Mouse (Mus musculus) lung, postnatal 14 days (tissue): ENCODE results near the gene Samm50.

Source experiments
- DNase-seq: peaks from one replicate; pipeline ENCODE4 v3.0.0; 2021

Samm50 gene

DNA sequence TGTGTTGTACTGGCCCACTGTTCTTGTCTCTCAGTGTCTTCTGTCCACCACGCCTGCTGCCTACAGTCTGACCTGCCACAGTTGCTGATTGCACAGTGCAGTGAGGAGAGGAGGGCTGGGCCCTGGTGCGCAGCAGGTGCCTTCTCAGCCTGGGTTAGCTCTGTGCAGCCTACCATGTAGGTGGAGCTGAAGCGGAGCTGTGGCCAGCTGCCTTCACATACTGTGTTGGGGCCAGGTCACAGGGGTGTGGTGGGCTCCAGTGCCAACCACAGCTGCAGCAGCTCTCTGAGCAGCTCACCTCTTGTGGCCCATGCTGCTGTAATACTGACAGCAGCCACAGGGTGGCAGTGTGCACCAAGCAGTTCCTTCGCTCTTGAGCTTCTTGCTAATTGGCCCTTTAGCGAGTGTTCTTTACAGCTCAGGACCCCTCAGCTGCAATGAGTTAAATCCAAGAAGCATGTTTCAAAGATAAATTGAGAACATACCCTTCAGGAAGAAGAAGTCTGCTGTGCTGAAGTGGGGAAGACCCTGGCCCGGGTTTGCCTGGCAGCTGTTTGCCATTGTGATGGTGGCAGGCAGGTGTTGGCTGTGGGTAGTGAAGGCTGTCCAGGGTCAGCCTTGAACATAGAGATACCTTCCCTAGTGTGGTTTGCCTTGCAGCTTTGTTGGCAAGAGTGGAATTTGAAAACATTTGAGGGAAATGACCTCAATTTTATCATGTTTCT, 20.2 kb downstream of the Samm50 start:
- DNase-seq, result peak; percentile 89

DNA sequence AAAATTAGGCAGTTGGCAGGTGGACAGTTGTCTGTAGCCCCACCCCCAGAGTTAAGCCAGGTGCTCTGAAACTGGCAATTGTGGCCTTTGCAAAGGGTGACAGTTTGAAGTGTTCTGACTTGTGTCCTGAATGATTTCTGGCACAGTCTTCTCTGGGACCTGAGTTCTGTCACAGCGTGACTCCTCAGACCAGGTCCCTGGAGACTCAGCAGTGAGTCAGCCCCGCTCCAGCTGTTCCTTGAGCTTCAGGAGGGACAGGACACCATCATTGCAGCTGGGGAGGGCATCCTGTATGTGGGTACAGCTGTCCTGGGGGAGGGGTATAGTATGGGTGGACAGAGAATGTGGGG, 20.7 kb downstream of the Samm50 start:
- no peak for DNase-seq

DNA sequence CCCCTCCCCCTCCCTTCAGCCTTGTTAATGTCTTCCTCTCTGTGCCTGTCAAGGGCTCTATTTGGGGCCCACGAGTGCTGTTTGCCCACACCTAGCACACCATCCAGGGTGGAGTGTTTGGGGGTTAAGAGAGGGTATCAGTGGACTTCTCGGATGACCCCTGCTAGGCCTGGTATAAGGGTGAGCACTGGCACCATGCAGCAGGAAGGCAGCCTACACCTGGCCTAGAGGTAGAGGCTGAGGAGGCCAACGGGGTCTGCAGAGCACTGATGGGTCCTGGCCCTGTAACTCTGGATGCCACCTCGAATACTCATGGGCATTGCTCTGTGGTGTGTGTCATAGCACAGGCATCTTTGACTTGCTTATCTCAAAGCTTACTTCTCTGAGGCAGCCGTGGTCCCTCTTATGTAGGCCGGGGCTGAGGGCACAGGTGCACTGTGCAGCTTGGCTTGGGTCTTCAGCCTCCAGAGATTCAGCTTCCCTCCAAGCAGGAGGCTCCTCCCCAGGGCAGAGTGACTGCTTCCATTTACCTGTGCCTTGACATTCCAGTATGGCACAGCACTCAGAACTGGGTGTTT, 21.2 kb downstream of the Samm50 start:
- DNase-seq, result no peak

DNA sequence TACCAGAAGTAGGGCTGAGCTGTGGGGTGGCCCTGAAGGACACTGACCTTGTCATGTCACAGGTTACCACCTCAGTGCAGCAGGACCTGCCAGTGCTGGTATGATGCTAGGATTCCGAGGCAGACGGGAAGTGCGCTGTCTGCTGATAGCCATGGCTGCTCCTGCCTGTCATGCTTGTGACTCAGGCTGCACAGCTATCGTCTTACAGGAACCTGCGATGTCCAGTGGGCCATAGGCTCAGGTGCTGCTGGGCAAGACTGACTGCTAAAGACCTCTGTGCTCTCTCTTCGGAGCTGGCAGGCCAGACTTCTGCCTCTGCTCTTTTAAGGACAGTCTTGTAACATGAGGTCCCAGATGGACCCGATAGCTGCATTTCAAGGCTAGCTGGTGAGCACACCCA, 22.4 kb downstream of the Samm50 start:
- DNase-seq, result no peak

DNA sequence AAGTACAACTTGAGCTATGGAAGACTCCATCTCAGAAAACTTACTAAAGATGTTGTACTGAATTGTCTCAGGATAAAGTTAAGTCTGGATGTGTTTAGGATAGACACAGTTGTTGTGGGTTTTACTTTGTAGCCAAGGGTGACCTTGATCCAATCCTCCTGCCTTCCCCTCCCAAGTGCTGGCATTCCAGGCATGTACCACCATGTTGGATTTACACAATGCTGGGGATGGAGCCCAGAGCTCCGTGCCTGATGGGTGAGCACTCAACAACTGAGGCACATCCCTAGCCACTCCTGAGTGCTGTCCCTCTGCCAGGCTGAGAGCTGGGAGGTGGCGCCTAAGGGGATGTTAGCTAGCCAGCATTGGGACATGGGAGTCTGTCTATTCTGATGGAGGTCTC, 23.2 kb downstream of the Samm50 start:
- DNase-seq, result no peak

DNA sequence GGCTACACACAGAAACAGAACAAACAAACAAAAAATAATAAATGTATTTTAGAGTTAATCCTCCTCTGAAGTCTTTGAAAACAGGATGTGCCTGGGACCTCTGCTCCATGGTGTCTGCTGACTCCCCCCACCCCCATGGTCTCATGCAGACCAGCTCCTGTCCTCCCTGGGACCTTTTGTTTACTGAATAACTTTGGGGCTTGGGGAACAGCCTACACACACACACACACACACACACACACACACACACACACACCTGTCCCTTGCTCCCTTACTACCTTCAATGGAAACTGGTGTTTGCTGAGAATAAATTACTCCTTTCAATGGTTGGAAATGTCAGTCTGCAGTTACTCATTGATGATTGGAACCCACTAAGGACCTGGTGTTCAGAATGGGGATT, 24.0 kb downstream of the Samm50 start:
- DNase-seq, result no peak

DNA sequence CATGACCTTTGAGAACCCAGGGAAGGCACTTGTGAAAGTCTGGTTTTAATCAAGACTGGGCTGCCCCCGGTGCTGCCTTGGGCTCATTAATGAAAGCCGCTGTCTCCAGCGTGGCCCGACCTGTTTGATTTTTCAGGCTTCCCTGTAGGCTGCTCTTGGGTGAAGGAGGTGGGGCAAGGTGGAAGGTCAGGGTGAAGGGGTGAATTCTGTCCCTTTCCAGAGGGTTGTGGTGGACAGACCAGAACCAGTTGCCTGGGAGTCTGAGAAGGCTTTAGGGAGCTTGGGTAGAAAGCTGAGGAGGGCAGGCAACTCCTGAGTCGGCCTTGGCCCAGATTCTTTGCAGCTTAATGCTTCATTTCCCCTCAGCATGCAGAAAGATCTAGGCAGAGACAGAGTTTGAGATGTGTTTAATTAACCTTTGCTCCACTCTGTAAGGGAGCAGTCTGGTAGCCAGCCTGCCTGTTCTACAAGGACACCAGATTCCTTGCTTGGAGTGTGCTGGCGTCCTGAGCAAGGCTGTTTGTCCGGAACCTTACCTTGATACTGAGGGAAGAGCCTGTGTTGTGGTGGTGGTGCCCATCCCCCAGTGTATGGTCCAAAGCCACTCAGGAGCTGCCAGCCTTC, 24.5 kb downstream of the Samm50 start:
- no peak for DNase-seq

DNA sequence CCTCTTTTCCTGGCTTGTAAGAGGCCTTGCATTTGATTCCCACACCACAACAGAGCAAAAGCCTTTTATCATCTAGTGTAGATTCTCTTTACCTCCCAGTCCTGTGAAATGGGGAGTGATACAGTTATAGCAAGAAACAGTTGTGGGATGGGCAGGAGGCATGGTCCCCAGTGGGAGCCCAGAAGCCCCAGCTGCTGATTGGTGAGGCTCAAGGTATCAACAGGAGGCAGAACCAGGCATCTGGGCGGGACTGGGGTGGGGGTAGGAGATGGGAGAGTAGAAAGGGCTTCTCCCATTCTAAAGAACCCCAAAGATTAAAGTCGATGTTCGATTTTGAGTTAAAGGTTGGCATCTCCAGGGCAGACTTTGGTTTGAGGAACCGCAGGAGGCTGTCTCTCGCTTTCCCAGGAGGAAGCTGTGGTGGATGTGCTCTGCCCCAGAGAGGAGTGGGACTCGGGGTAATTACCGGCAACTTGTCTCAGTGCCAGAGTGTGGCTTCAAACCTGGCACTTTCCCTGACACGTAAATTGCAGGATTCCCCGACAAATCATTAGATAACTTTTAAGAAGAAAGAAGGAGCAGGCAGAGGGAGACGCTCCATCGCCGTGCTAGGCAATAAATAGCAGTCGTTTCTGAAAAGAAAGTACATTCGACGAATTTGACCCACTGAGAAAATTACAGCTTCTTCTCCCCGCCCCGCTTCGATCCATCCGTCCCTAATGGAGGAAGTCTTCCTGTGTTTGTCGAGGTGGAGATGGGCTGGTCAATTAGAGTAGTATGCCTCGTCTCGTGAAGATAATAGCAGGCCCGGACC, 26.1 kb downstream of the Samm50 start:
- DNase-seq, result no peak

DNA sequence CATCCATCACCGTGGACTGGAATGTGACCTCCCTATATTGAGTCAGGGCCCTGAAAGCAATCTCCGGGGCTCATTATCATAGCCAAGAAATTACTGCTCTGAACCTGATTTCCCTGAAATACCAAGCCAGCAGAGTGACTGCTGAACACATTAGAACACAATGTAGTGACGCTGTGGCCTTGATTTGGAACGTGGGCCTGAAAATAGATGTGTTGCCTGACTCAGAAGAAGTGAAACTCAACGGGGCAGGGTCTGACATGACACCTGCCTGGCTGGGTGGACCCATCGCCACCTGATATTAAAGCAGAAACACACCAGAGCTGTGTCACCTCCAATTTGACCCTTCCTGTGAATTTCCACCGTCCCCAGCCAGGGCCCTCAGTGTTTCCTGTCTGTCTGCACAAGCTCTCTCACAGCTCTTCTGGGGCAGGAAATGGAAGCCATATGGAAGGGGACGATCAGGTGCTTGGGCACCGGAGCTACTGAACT, 26.8 kb downstream of the Samm50 start:
- DNase-seq, result peak; percentile 20

DNA sequence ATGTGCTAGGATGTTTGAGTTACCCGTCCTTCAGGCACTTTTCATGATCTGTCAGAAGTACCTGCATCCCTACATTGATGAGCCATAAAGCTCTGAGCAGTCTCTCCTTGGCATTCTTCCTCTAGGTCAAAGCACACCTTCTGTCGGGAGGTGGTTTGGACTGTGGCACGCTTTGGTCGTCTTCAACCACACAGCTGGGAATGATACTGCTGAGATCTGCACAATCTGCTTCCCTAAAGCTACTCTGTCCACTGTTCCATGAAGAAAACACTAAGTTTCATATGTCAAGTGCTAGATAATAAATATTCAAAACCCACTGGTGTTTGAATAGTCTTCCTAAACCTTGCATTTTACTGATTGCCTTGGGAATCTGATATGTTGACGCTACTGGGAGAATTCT, 29.5 kb downstream of the Samm50 start:
- no peak for DNase-seq

DNA sequence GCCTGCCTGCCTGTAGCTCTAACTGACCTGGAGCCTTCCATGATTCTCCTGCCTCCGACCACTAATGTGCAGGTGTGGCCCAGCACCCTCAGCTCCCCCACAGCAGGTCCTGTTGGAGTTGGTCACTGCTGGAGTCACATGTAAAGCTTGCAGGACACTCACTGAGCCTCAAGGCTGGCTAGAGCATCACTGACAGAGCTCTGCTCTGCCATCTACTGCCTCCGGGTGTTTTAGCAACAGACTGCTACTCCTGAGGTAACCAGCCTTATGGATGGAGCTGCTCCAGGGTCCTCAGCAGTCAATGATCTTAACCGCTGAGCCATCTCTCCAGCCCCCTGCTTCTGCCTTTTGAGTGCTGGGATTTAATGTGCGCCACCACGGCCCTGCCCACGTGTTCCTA, 31.4 kb downstream of the Samm50 start:
- DNase-seq, result no peak

DNA sequence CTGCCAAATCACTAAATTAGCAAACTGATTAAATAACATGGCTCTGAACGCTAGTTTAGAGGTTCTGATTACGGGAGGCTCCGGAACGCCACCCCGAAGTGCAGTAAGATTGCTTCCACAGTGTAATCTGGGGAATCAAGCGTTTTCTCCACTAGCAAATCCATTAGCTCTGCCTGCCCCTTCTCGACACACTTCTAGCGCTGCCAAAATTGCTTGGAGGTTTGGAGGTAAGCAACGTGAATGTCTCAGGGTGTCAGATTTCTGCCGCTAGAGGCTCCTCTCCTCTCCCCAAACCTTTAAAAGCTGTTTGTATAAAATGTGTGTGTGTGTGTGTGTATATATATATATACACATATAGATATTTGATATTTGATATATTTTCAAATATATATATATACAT, 32.7 kb downstream of the Samm50 start:
- no peak for DNase-seq

DNA sequence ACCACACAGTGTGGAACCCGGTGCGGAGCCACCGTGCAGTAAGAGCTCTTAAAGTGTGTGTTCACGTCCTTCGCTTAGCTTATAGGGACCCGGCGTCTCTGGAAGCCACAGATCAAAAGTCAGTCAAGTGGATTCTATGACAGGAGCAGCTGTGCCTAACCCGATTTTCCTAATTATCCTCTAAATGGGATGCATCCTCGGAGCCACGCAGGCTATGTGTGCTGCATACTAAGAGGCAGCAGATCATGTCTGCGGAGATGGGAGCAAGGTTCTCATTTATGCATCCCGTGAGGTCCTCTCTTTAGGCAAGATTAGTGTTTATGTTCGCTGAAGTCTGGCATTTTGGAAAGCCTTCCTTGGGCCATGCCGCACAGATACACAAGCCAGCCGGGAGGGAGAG, 34.9 kb downstream of the Samm50 start:
- DNase-seq, result no peak

DNA sequence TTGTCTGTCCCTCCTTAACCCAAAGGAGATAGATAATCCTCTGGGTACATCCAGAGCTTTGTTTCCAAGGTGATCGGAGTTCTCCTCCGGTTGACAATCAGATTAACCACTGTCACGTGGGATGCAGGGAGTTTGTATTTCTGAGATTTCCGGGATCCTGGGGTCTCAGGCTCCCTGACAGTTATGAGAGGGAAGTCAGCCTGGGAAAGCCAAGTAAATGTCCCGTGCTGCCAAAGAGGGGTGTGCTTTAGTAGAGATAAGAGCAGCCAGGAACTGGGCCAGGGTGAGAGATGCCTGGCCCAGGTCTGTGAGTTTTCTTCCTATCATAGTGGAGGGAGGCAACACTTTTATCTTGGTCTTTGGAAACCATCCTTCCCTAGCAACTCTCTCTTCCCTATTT, 38.6 kb downstream of the Samm50 start:
- peak; percentile 31 for DNase-seq

DNA sequence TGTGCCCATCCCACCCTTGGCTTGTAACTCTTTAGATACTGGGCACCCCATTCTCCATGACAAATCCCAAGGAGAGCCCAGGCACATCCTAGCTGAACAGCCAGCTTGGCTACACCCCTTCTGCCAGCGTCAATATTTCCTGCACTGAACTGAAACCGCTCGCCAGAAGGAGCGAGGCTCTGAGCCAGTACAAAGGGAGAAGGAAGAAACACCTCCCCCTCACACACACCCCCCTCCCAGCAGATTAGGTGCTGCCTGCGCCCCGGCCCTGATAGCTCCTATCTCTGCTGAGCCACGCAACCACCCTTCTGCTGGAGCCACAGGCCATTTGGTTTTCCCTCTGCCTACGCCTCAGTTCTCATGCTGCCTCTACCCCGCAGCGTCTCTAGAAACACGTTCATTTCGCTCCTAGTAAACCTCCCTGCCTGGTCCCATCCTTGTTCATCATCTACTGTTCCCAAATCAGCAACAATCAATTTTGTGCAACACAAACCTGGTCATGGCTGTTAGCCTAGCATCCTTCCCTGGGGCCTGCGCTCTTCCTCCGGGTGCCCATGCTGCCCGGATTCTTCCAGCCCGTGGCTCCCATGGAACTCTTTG, 39.2 kb downstream of the Samm50 start:
- peak; percentile 52 for DNase-seq

DNA sequence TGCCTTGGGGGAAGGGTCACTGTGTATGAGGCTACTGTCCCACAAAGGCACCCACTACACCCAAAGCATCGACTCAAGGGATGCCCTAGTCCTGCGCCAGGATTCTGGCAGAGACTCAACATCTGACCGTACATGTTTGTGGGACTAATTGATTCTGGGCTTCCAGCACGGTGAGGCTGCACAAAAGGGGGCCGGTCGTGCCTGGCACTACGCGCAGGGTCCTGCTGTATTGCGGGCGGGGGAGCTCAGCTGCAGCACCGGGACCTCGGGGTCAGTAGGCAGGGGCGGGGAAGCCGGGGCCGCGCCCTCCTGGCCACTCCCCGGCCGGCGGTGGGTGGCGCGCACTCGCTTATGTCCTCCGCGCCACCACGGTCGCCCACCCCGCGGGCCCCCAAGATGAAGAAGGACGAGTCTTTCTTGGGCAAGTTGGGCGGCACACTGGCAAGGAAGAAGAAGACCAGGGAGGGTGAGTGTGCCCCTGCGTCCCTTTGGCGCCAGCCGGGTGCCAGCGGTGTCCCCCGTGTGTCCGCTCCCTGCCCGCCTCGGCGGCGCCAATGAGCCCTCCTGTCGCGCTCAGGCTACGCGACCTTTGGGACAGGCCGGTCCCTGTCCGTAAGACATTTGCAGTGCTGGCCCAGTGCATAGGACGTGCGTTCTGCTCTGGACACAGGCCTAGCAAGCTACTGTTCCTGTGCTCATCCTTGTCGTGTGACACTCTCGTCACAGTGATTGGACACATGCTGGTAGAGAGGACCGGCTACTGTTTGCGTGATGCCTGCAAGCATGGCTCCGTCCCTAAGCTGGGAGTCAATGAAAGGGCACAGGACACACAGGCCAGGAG, 39.9 kb downstream of the Samm50 start, which contains the start of gene Parvb:
Parvb (plus strand) TSS at position 323 of the 841 bp plus-strand sequence.
- DNase-seq, result peak; percentile 66

DNA sequence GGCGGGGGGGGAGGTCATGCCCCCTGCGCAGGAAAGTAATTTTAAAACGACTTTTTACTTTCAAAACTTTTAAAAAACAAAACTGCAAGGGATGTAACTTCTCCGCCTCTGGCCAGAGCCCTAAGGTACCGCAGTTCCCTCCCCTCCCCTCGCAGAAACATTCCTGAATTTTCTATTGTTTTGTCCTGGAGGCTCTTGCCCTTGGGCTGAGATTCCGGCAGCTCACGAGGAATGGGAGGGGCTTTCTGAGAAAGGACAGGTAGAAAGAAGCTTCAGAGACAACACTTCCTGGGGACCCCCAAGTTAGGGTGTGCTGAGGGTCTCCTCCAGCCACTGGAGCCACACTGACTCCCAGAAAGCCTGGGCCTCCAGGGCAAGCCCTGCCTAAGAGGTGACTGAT, 40.6 kb downstream of the Samm50 start:
- DNase-seq, result no peak

DNA sequence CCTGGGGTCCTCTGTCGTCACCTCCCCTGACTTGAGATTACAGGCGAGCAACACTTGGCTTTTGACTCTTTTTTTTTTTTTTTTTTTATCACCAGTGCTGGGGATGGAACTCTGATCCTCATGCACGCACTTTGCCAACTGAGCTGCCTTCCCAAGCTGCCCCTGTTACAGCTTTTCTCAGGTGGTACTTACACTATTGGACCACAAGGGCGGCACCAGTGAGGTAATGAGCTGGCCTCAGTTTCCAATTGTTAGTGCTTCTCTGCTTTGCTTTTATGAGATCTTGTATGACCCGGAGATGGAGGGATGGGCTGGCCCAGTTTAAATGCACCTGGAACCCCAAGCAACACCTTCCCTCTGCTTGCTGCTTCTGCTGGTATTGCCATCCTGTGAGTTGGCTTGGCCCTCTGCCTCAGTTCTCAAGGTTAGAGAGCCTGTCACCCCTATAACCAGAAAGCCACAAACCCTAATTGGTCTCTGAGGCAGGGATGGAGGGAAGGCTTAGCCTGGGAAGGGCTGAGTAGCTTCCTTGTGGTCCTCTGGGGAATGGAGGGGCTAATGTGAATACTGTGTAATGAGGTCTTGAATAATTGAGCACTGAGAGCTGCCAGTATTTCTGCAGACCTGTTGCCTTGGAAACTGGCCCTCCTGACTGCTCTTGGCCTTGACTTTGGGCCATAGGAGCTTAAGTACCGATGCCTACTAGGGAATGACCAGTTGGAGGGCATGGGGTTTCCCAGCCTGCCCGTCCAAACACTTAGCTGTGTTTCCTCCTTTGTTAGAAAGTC, 42.9 kb downstream of the Samm50 start:
- no peak for DNase-seq

DNA sequence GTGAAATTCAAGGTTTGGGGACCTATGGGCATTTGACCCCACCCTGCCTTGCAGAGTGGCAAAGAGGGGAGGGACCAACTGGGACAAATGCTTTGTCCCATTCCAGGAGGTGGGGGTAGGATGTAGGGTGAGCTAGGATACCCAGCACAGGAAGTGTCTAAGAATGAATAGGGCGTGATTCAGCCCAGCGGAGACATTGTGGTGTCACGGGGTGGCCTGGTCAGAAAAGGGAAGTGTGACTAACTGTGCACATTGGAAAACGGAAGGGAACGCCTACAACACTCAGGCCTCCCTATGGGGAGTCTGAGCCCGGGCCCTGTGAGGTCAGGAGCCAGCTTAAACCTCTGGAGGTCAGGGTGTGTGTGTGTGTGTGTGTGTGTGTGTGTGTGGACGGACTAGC, 43.6 kb downstream of the Samm50 start:
- peak; percentile 73 for DNase-seq

DNA sequence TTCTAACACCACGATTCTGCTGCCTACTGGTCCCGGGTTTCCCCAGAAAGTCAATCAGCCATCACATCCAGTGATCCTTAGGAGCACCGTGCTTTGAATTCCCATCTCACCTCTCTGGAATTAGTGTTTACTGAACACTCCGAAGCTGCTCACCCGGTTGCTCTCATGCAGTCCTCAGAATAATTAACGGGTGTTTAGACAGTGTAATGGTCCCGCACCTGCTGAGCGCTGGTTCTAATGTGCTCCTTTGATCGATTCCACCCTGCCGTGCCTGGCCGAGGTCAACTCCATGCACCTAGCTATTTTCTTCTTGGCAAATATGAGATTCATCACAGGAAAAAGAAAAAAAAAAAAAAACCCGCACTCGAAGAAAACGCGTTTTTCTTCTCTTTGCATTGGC, 46.5 kb downstream of the Samm50 start:
- DNase-seq, result no peak

DNA sequence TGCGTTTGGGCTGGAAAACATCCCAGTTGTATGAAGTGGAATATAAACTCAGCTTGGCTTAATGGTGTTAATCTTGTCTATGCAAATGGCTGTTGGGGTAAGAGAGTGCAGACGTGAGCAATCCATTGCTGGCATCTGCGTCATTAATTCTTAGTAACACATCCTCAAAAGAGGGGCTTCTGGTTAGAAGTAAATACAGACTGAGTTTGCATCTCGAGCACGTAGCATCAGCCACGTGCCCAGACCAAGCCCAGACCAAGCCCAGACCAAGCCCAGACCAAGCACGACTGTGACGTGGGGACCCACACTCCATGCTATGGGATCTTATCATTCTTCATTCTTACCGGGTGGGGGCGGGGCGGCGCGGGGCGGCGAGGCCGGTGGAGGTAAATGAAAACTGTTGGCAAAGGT, 47.0 kb downstream of the Samm50 start:
- no peak for DNase-seq
